Mouse (Mus musculus): ENCODE data around the gene Mgat4d. TPM values are rescaled to one million over a fixed set of nuclear protein-coding genes. Genes with fewer than 3 reads are reported as not detected.
"Not testable (repeated sequence)": the region's sequence is repeated elsewhere in the genome, so short reads cannot be mapped to it uniquely, and the experiment has no call there.

The Mgat4d gene
- total RNA-seq (2021): not detected

DNA sequence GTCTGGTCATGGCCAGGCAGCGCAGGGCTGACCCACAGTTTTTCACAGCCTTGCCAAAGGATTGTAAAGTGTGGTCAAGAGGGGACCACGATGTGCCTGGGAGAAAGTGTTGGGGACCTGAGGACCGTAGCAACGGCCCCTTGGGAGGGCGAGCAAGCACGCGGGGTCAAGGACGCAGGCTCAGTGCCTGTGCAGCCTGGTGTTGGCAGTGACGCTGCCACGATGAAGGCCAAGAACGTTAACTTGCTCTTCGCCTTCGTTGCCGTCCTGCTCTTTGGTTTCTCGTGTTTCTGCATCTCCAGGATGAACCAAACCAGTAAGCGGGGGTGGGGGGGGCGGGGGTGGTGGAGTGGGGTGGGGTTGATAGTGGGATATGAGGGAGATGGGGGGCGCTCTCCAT, at the start of gene Mgat4d:
Gene Mgat4d, plus strand, starts transcription at position 209 of the 400 bp plus-strand sequence.
- intact Hi-C loops (cut with DNase I): no loop called here
- no peak for DNase-seq

- intact Hi-C loops (cut with DNase I): no loop called here
Observed at GRCm38 (mm10) chr8:83300135-83300534, 48.1 kb upstream of the Mgat4d start.

DNA sequence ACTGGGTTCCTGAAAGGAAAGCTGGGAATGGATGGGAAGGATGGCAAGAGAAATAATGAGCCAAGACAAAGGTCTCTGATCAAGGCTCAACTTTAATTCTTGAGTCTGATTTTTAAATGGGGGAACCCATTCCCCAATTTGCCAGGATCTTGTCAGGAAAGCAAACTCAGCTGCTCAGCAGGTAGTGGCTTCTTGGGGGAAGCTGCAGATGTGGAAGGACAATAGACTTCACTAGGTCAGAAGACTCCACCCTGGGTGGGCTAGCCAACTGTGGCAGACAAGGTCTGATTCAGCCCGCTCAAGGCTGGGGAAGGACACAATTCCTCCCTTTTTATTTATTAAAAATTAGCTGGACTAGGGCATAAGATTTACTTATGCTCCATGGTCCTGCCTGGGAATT, 43.3 kb upstream of the Mgat4d start:
- no peak for DNase-seq
- intact Hi-C loops (cut with DNase I): no loop called here

More at GRCm38 (mm10) chr8:83300135-83300534, 48.1 kb upstream of the Mgat4d start:
- peak in 1 of 2 experiments; percentile 17 for DNase-seq

DNA sequence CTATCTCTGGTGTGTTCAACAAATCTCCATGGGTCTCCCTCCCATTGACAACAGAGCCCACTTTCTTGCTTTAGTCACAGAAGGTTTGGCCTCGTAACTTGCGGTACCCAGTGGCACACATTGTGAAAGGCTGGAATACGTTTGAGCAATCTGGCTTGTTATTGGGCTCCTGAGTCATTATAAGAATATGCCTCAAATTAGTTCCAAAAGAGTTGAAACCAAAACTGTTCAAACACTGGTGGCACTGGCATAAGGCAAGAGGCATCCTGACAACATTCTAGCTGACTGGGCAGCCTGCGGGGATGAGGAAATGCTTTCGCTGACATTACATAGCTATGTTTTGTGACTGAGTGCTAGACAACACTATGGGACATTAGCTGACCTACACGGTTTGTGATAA, 38.4 kb upstream of the Mgat4d start:
- DNase-seq: no peak
- intact Hi-C loops (cut with DNase I): no loop called here

DNA sequence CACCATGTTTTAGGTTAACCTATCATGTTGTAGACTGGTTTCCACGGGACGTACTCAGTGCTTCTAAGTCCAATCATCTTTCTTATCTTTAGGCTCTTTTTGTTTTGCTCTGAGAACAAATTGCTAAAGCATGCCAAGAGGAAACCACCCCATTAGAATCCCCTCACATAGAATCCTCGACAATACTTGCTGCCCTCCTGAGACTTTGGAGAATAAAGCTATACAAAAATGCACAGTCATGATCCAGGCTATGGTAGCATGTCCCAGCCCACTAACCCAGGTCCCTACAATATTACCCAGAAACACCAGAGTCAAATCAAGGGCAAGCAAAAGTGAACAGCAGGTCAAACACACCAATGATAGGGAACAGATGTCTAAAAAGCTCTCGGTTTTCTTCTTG, 33.2 kb upstream of the Mgat4d start:
- DNase-seq; intact Hi-C loops (cut with DNase I): not testable (repeated sequence)

DNA sequence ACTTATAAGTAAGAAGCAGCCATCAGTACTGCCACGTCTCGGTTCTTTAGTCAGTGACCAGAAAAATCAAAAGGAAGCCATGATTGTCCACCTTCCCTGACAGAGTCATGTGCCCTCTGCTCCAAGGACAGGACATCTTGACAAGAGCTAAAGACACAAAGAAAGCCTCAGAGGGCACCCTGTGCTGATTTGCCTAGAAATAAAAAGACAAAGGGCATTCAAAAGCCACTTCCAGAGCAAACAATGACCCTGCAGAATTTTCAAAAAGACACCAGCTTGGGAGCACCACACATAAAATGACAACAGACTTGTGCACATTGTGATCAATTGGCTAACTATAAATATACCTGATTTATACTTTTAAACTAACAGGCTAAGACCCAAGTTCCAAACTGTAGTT, 32.6 kb upstream of the Mgat4d start:
- DNase-seq: no peak
- intact Hi-C loops (cut with DNase I): no loop called here

GRCm38 (mm10) chr8:83320543-83320942, 27.7 kb upstream of the Mgat4d start:
- DNase-seq: no peak
- intact Hi-C loops (cut with DNase I): no loop called here

DNA sequence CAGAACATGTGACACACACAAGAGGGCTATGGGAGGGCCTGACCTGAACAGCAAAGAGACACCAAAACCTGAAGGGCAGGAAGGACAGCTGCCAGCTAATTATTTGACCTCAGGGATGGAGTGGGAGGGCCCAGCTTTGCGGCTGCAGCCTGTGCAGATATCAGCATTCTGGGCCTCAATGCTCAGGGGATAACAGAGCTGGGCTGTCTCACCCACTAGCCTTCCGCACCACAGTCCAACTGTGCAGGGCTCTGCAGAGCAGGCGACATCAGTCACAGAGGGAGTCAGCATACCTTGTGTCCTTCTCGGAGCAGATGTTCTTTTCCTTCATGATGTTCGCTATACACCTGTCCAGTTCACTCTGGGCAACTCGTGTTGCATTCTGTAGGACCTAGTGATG, 25.9 kb upstream of the Mgat4d start:
- no peak for DNase-seq
- intact Hi-C loops (cut with DNase I): no loop called here

- no peak for DNase-seq
- intact Hi-C loops (cut with DNase I): no loop called here
Observed at GRCm38 (mm10) chr8:83323056-83323455, 25.2 kb upstream of the Mgat4d start.

DNA sequence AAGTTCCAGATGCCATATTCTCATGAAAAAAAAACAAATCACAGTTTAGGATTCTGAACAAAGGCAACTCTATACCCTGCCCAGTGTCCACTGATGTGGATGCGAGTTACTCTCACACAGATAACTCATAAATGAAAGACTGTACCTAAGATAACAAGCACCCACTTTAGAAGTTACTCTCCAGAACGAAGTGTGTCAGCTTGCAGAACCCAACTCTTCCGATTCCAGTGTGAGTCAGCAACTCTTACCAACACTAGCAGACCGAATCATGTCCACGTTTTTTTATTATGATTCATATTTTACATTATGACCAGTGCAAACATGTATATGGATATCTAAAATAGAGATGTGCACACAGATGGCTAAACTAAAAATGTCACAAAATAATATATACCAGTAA, 20.4 kb upstream of the Mgat4d start:
- intact Hi-C loops (cut with DNase I): no loop called here
- no peak for DNase-seq

- intact Hi-C loops (cut with DNase I): loop anchor here (5.0 kb wide), 1 partner anchor 111 kb away; no protein-coding TSS in a partner anchor
- peak; percentile 30 to 42 for DNase-seq
Observed at GRCm38 (mm10) chr8:83331567-83331898, 16.7 kb upstream of the Mgat4d start.

DNA sequence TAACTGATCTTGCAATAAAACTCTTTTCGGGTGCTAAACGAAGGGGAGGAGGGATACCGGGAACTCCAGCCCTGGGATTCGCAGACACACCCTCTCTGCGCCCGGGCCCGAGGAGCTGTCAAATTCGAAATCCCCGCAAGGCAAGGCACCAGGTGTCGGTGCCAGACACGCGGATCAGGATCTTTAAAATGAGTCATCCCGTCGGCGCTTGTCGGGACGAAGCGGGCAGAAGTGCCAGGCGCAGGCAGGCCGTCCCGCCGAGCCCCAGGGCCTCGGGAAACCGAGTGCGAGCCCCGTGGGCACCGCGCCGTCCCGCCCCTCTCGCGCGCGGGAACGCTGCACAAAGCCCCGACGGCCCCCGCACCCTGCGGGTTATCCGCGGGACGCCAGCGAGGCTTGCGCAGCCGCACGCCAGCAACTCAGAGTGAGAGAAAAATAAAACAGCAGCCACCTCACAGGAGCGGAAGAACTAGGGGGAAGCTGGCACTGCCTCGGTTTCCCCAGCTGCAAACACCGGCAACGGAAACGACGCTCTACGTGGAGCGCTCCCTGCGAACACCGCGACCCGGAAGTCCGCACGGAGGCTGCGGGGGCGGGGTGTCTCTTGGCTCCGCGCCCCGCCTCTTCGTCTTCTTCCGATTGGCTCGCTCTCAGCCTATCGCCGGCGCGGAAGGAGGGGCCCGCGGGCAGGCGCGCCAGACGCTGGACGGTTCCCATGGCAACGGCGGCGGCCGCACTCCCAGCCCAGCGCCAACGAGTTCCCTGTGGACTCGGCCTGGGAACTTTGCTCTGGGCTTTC, 16.2 kb upstream of the Mgat4d start, which contains the start of gene Elmod2:
Gene Elmod2, minus strand, starts transcription at position 588 of the 799 bp plus-strand sequence.
- DNase-seq: peak; percentile 98
- intact Hi-C loops (cut with DNase I): loop anchor here (1.0 to 5.0 kb wide), 2 partner anchors 110 to 167 kb away; partner anchors contain the start of gene Tbc1d9

- peak in 1 of 2 experiments; percentile 6 for DNase-seq
- intact Hi-C loops (cut with DNase I): loop anchor here (1.0 to 5.0 kb wide), 2 partner anchors 109 to 168 kb away; partner anchors contain the start of gene Tbc1d9
Observed at GRCm38 (mm10) chr8:83332864-83333263, 15.4 kb upstream of the Mgat4d start.

DNA sequence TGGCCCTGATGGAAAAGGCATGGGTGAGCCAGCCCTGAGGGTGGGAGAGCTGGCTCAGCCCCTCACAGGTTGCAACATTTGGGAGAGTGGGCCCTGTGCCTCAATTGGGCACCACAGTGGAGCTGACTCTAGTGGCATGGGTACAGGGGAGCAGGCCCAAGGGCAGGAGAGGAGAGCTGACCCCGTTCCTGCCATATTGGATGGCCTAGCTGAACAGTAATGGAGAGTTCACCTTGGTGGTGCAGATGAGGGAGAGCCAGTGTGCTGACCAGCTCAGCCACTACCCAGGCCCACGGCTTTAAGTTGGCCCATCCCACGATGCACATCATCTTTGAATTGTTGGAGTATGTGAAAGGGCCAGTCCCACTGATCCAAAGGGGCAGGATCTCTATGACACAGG, 6.2 kb upstream of the Mgat4d start:
- intact Hi-C loops (cut with DNase I): loop anchor here (2.0 to 5.0 kb wide), 3 partner anchors 81 to 480 kb away; partner anchors contain the start of gene Rnf150
- no peak for DNase-seq

- intact Hi-C loops (cut with DNase I): loop anchor here (2.0 to 5.0 kb wide), 3 partner anchors 82 to 480 kb away; partner anchors contain the start of gene Rnf150
- DNase-seq: peak; percentile 9 to 29
Observed at GRCm38 (mm10) chr8:83342693-83343092, 5.6 kb upstream of the Mgat4d start.

DNA sequence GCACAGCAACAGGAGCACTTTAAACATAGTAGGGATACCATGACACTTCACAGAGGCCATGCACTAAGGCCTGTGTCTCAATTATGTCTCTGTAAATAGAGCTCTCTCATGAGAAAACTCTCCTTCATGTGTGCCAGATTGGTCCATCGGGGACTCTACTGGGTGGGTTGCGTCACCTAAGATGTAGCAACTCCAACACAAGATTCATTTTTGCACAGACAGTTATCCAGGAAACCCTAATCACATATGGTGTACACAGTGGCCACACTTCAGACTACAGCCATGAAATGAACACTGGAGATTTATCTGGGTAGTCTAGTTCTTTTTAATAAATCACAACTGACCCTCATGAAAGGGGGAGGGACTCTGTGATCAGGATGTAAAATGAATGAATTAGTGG, 3.0 kb downstream of the Mgat4d start:
- intact Hi-C loops (cut with DNase I): no loop called here
- no peak for DNase-seq

- DNase-seq: peak in 1 of 2 experiments; percentile 16
- intact Hi-C loops (cut with DNase I): no loop called here
Observed at GRCm38 (mm10) chr8:83363156-83363769, 15.0 kb downstream of the Mgat4d start.

- no peak for DNase-seq
- intact Hi-C loops (cut with DNase I): no loop called here
Observed at GRCm38 (mm10) chr8:83377231-83377630, 29.0 kb downstream of the Mgat4d start.

DNA sequence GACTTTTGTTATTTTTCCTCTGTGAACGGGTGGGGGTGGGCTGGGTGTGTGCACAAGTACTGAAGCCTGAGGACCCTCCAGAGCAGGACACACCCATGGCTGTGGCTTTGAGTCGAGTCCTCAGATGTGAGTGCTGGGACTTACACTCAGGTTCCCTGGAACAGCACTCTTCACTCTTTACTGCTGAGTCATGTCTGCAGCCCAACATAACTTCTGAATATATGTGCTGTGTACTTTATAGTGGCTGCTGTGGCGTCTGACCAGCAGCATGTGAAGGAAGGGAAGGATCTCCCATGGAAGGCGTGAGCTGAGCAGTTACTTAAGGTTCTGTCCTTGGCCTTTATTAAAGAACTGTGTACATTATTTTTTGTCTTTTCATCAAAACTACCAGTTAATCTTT, 31.9 kb downstream of the Mgat4d start:
- intact Hi-C loops (cut with DNase I): no loop called here
- DNase-seq: no peak

DNA sequence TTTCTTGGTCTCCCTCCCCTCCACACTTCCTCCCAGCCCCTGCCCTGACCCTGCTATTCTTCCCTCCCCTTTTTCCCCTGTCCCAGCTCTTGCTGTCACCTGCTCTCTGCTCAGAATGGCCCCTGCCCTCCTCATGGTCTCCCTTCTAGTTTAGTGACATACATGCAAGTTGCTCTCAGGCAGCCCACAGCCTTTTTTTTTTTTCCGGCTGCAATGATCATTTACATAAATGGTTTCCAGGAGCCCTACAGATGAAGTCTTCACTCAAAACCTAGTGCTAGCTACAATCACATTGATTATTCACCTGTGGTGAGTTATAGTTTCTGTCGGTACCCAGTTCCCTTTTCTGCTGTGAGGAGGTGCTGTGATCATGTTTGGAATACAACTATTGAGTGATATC, 32.7 kb downstream of the Mgat4d start:
- no peak for DNase-seq
- intact Hi-C loops (cut with DNase I): no loop called here

GRCm38 (mm10) chr8:83382850-83383249, 34.6 kb downstream of the Mgat4d start:
- no peak for DNase-seq
- intact Hi-C loops (cut with DNase I): no loop called here

All from heart, postnatal 10 days (tissue).